Mouse (Mus musculus): Measurements from ENCODE around the gene Grip1. TPM values are rescaled to one million over a fixed set of nuclear protein-coding genes. Genes with fewer than 3 reads are reported as not detected.
A peak's percentile ranks its signal among the peaks of the same experiment; 100 is the strongest.

The Grip1 gene
- total and polyA plus RNA-seq, 2 experiments = under 0.01 to 0.02 TPM

DNA sequence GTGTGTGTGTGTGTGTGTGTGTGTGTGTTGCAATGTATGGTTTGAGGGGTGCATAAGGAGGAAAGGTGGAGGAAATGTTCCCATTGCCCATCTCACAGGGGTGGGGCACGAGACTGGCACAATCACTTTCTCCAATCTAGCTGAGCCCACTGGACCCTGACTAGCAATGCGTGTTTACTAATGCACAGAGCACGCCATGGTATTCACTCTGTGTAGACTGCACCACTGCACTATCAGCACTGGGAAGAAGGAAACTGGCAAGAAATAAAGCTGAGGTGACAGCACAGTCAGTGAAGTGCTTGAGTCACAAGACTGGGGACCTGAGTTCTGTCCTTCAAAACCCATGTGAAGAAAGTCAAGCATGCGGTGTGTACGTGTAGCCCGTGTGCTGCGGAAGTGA, 17.8 kb upstream of the Grip1 start:
- Histone ChIP-seq H3K9ac (ENCODE audit: low read depth, low read length) (no peak overlapping the region), H3K4me3 (ENCODE audit: insufficient read depth, low read depth, low read length) (no peak overlapping the region), H3K27me3 (ENCODE audit: control insufficient read depth, insufficient read depth, low read length) (no peaks in the 10 kb centered on the region), H3K27ac (replicated peaks; ENCODE audit: insufficient read depth, low read depth, low read length) (no peak overlapping the region), H3K36me3 (ENCODE audit: control insufficient read depth, insufficient read depth, low read length) (no peaks in the 10 kb centered on the region), H3K4me1 (ENCODE audit: control insufficient read depth, insufficient read depth, low read length) (no peaks in the 10 kb centered on the region), H3K79me2 (ENCODE audit: control insufficient read depth, insufficient read depth, low read length) (no peaks in the 10 kb centered on the region)
- WGBS = 91% methylated on average over 7 of the region's 7 CpGs
- TF ChIP-seq POLR2A (IDR thresholded peaks at IDR 0.05; ENCODE audit: extremely low read depth, insufficient read depth, low read length) (no peak), CTCF (IDR thresholded peaks at IDR 0.05; ENCODE audit: low read depth, low read length) (no peak)
- no peak for DNase-seq (ENCODE audit: extremely low read depth, low read depth, low spot score)

DNA sequence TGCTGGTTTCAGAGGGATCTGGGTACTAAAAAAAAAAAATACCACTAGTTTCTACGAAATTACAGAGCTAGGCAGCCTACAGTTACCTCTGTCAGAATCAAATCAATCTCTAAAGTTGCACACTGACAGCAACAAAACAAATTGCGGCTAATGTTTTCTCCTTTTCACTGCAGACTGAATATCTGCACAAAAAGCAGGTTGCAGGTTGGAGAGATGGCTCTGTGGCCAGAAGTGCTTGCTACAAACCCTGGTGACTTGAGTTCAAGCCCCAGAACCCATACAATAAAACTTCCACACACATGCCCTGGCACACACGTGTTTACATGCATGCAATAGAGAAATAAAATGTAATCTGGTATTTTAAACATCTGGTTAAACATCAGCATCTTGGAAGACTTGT, 16.3 kb upstream of the Grip1 start:
- Histone ChIP-seq H3K27me3 (ENCODE audit: control insufficient read depth, insufficient read depth, low read length) (no peaks in the 10 kb centered on the region), H3K4me1 (ENCODE audit: control insufficient read depth, insufficient read depth, low read length) (no peaks in the 10 kb centered on the region), H3K79me2 (ENCODE audit: control insufficient read depth, insufficient read depth, low read length) (no peaks in the 10 kb centered on the region), H3K9ac (ENCODE audit: low read depth, low read length) (no peak overlapping the region), H3K4me3 (ENCODE audit: insufficient read depth, low read depth, low read length) (no peak overlapping the region), H3K36me3 (ENCODE audit: control insufficient read depth, insufficient read depth, low read length) (no peaks in the 10 kb centered on the region), H3K27ac (replicated peaks; ENCODE audit: insufficient read depth, low read depth, low read length) (no peak overlapping the region)
- no peak for DNase-seq (ENCODE audit: extremely low read depth, low read depth, low spot score)
- WGBS = 79% methylated on average over 3 of the region's 3 CpGs
- TF ChIP-seq POLR2A (IDR thresholded peaks at IDR 0.05; ENCODE audit: extremely low read depth, insufficient read depth, low read length) = no peak
- TF ChIP-seq CTCF (IDR thresholded peaks at IDR 0.05; ENCODE audit: low read depth, low read length) = no peak

DNA sequence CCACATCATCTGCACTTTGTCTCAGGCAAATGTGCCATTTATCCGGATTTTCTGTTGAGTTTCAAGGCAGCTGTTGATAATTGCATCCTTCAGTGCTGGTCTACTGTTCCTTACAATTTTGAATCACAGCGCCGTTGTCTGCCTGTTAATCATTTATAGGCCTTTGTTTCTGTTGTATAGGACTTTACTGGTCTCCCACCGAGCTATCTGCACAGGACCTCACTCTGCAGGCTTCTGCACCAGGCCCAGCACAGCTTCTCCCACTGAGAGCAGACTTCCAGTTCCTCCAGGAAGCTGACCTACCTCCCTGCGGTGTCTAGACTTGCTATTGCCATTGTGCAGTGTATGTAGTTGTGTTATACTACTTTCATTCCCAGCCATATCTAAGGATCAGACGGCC, 11.9 kb upstream of the Grip1 start:
- H3K4me3 ChIP-seq (ENCODE audit: insufficient read depth, low read depth, low read length) = no peak overlapping the region
- TF ChIP-seq CTCF (IDR thresholded peaks at IDR 0.05; ENCODE audit: low read depth, low read length) = no peak
- TF ChIP-seq POLR2A (IDR thresholded peaks at IDR 0.05; ENCODE audit: extremely low read depth, insufficient read depth, low read length) = no peak
- no peaks in the 10 kb centered on the region for H3K27me3 ChIP-seq (ENCODE audit: control insufficient read depth, insufficient read depth, low read length)
- H3K9ac ChIP-seq (ENCODE audit: low read depth, low read length) = no peak overlapping the region
- no peaks in the 10 kb centered on the region for H3K36me3 ChIP-seq (ENCODE audit: control insufficient read depth, insufficient read depth, low read length)
- no peaks in the 10 kb centered on the region for H3K79me2 ChIP-seq (ENCODE audit: control insufficient read depth, insufficient read depth, low read length)
- H3K4me1 ChIP-seq (ENCODE audit: control insufficient read depth, insufficient read depth, low read length) = no peaks in the 10 kb centered on the region
- WGBS = 60% methylated on average over 6 of the region's 6 CpGs
- DNase-seq (ENCODE audit: extremely low read depth, low read depth, low spot score) = no peak
- H3K27ac ChIP-seq (replicated peaks; ENCODE audit: insufficient read depth, low read depth, low read length) = no peak overlapping the region

DNA sequence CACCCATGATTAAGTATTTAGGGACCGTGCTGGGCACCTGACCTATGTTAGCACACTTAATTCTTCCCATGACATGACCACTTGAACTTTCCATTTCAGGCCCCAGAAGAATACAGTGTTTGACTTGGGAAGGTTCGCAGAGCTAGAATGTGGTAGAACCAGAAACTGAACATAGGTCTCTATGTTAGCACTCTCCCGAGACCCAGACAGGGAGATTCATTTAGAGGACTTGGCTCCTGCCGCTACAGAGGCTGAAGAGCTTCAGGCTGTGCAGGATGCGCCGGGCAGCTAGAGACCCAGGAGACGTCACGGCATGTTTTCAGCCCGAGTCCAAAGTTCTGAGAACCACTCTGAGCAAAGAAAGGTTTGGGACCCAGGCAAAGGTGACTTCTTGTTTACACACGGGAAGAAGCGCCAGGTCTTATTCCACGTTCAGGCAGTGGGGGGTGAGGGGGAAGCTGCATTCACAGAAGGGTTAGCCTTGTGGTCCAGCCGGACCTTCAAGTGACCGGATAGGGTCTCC, 6.2 kb upstream of the Grip1 start:
- Histone ChIP-seq H3K27me3 (ENCODE audit: control insufficient read depth, insufficient read depth, low read length) (no peaks in the 10 kb centered on the region), H3K4me3 (ENCODE audit: insufficient read depth, low read depth, low read length) (no peak overlapping the region), H3K79me2 (ENCODE audit: control insufficient read depth, insufficient read depth, low read length) (no peaks in the 10 kb centered on the region), H3K9ac (ENCODE audit: low read depth, low read length) (no peak overlapping the region), H3K27ac (replicated peaks; ENCODE audit: insufficient read depth, low read depth, low read length) (no peak overlapping the region), H3K4me1 (ENCODE audit: control insufficient read depth, insufficient read depth, low read length) (peaks cover 1% of the 10 kb centered on the region; the same call in 1 of the 2 replicates), H3K36me3 (ENCODE audit: control insufficient read depth, insufficient read depth, low read length) (no peaks in the 10 kb centered on the region)
- WGBS = 32% methylated on average over 14 of the region's 14 CpGs
- no peak for TF ChIP-seq CTCF (IDR thresholded peaks at IDR 0.05; ENCODE audit: low read depth, low read length)
- no peak for TF ChIP-seq POLR2A (IDR thresholded peaks at IDR 0.05; ENCODE audit: extremely low read depth, insufficient read depth, low read length)
- peak; percentile 71 for DNase-seq (ENCODE audit: extremely low read depth, low read depth, low spot score)

DNA sequence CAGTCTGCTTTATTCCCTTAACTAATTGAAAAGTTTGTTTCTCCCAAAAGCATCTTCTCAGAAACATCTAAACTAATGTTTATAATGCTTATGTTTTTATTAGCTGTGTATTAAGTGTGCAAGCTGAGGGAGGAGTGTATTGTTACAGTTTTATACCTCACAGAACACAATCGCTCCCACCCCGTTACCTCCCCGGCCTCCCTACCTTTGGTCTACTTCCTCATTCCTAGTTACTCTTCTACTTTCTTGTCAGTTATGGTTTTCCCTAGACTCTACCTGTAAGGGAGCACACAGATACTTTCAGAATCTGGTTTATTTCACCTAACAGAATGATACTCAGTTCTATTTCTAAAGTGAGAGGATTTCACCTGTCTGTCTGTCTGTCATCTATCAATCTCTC, 5.7 kb upstream of the Grip1 start:
- Histone ChIP-seq H3K36me3 (ENCODE audit: control insufficient read depth, insufficient read depth, low read length) (no peaks in the 10 kb centered on the region), H3K27me3 (ENCODE audit: control insufficient read depth, insufficient read depth, low read length) (no peaks in the 10 kb centered on the region), H3K27ac (replicated peaks; ENCODE audit: insufficient read depth, low read depth, low read length) (no peak overlapping the region), H3K4me1 (ENCODE audit: control insufficient read depth, insufficient read depth, low read length) (peaks cover 1% of the 10 kb centered on the region; the same call in 1 of the 2 replicates), H3K9ac (ENCODE audit: low read depth, low read length) (no peak overlapping the region), H3K79me2 (ENCODE audit: control insufficient read depth, insufficient read depth, low read length) (no peaks in the 10 kb centered on the region), H3K4me3 (ENCODE audit: insufficient read depth, low read depth, low read length) (no peak overlapping the region)
- TF ChIP-seq POLR2A (IDR thresholded peaks at IDR 0.05; ENCODE audit: extremely low read depth, insufficient read depth, low read length) (no peak), CTCF (IDR thresholded peaks at IDR 0.05; ENCODE audit: low read depth, low read length) (no peak)
- DNase-seq (ENCODE audit: extremely low read depth, low read depth, low spot score) = no peak
- WGBS = 71% methylated on average over 3 of the region's 3 CpGs

DNA sequence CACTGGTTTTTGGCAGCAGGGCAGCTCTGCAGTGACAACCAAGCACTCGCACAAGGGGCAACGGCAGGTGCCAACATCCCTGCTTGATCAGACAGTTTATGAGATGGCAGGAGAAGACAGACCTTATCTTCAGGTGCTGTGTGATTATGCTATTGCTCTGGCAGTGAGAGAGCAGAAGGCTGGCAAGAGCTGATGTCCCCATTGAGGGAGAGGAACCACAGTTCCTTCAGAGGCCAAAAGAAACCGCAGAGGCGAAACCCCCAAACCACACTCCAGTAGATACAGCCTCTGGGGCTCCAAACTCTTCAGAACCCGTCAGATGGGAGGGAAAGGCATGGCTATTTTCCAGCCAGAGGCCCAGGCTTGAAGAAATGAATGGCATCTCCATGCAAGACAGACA, 932 bp upstream of the Grip1 start:
- no peak overlapping the region for H3K4me3 ChIP-seq (ENCODE audit: insufficient read depth, low read depth, low read length)
- H3K27me3 ChIP-seq (ENCODE audit: control insufficient read depth, insufficient read depth, low read length) = peaks cover 6% of the 10 kb centered on the region
- H3K79me2 ChIP-seq (ENCODE audit: control insufficient read depth, insufficient read depth, low read length) = no peaks in the 10 kb centered on the region
- 79% methylated on average over 5 of the region's 5 CpGs for WGBS
- H3K27ac ChIP-seq (replicated peaks; ENCODE audit: insufficient read depth, low read depth, low read length) = no peak overlapping the region
- H3K9ac ChIP-seq (ENCODE audit: low read depth, low read length) = no peak overlapping the region
- H3K4me1 ChIP-seq (ENCODE audit: control insufficient read depth, insufficient read depth, low read length) = peaks cover 4% of the 10 kb centered on the region; the same call in 1 of the 2 replicates
- no peak for DNase-seq (ENCODE audit: extremely low read depth, low read depth, low spot score)
- TF ChIP-seq POLR2A (IDR thresholded peaks at IDR 0.05; ENCODE audit: extremely low read depth, insufficient read depth, low read length) = no peak
- no peak for TF ChIP-seq CTCF (IDR thresholded peaks at IDR 0.05; ENCODE audit: low read depth, low read length)
- no peaks in the 10 kb centered on the region for H3K36me3 ChIP-seq (ENCODE audit: control insufficient read depth, insufficient read depth, low read length)

Measured in liver, adult 2 months (tissue).